Mouse (Mus musculus): Measurements from ENCODE around the gene Mrps27. TPM values are rescaled to one million over a fixed set of nuclear protein-coding genes. Genes with fewer than 3 reads are reported as not detected.

The Mrps27 gene
- polyA plus RNA-seq (2015; fragmentation: Nextera tagmentation; extraction: Ambion mirVana), result 68.8 and 71.8 TPM in 2 replicates

DNA sequence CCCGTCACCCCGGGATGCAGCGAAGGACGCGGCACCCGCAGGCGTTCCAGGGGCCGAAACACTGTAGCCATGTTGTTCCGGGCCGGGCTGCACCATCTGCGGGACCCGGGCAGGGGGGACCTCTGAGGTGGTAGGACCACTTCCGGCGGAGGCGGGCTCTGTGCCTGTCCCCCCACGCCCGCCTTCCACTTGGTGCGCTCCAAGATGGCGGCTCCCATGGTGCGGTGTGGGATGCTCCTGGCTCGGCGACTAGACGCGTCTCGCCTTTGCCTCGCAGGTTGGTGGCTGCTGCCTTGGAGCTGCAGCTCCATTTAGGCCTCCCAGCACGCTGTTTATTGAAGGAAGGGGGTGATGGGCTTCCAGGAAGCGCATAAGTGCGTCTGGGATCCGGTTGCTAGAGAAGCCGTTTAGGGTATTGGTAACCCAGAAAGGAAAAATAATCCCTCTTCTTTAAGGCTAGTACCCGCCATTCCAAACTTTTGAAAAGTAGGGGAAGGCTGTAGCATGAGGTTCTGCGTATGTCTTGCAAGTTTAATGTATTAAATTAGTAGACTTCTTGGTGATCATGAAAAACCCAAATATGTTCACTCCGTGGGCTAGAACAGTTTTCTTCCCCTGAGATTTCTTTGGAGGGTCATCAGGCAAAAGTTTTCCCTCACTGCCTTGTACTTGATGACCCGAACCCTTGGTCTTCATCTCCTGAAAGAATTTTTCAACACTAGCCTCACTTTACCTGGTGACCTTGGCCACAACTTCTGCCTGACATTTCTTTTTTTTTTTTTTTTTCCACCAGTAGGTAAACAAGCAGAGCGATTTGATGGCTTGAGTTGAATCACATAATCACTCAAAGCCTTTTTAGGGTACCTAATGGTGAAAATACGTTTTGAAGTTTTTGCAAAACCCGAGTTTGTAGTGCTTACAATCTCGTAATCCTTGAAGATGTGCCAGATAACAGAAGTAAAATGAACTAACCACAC is at the start of gene Mrps27, which contains the start of gene Ptcd2:
Gene Mrps27, plus strand, starts transcription at position 188 of the 977 bp plus-strand sequence.
Gene Ptcd2, minus strand, starts transcription at position 107 of the 977 bp plus-strand sequence.
- Histone ChIP-seq H3K4me2 (peak within 1 kb of the TSS; percentile 70), H3K9me3 (replicated peaks) (no peaks in the 10 kb centered on the region), H3K27ac (peak within 1 kb of the TSS; percentile 93), H3K27me3 (no peaks in the 10 kb centered on the region), H3K4me3 (replicated peaks) (peak within 1 kb of the TSS; percentile 96), H3K36me3 (peaks cover 51% of the 10 kb centered on the region), H3K4me1 (peaks cover 15% of the 10 kb centered on the region), H3K9ac (peak within 1 kb of the TSS; percentile 93)
- peak; percentile 98 for ATAC-seq (replicated peaks; ENCODE audit: low FRiP score)
- WGBS, result 3% methylated on average over 39 of the region's 39 CpGs

DNA sequence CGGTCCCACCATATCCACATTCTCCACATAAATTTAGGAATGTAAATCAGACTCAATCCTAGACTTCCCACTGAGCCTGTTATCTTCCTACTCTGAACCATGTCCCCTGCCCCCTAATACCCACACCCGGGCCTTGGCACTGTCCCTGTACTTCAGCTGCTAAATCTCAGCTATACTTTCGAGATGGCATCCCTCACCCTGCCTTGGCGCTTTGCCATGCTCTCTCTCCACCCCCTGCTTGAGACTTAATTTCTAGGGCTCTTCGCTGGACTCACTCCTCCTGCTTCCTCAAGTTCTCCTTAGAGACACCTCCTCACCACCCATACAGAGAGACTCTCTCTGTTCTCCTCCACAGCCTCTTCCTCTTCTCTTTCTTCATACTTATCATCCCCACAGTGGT is 44.7 kb upstream of the Mrps27 start:
- no peaks in the 10 kb centered on the region; the same call in 1 of the 2 replicates for H3K27me3 ChIP-seq
- no peaks in the 10 kb centered on the region for H3K9me3 ChIP-seq (replicated peaks)
- peaks cover 14% of the 10 kb centered on the region for H3K4me1 ChIP-seq
- no peak overlapping the region for H3K27ac ChIP-seq
- H3K36me3 ChIP-seq, result no peaks in the 10 kb centered on the region
- no peak overlapping the region for H3K4me2 ChIP-seq
- no peak for ATAC-seq (replicated peaks; ENCODE audit: low FRiP score)
- 77% methylated on average over 5 of the region's 5 CpGs for WGBS
- H3K4me3 ChIP-seq (replicated peaks), result no peak overlapping the region
- H3K9ac ChIP-seq, result no peak overlapping the region

DNA sequence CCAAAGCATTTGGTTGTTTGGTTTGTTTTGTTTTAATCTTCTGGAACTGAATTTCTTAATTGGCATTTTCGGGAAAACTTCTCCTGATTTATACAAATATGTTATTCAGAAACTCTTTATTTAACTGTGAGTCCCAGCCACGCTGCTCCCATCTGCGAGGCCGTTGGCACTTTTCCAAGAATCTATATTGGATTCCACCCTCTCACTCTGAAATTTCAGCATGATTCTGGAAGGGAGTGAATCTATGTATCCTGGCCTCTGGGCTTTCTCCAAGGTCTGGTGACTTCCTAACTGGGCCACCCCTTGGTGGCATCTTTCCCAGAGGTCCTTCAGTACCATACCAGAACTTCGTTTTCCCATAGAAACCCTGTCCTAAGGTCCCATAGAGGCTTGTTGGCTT is 40.7 kb upstream of the Mrps27 start:
- H3K4me1 ChIP-seq, result peaks cover 20% of the 10 kb centered on the region
- no peak overlapping the region for H3K27ac ChIP-seq
- H3K9me3 ChIP-seq (replicated peaks), result no peaks in the 10 kb centered on the region
- 53% methylated on average over 5 of the region's 5 CpGs for WGBS
- H3K9ac ChIP-seq, result no peak overlapping the region
- no peak overlapping the region for H3K4me2 ChIP-seq
- H3K36me3 ChIP-seq, result no peaks in the 10 kb centered on the region
- no peak for ATAC-seq (replicated peaks; ENCODE audit: low FRiP score)
- H3K27me3 ChIP-seq, result no peaks in the 10 kb centered on the region; the same call in 1 of the 2 replicates
- H3K4me3 ChIP-seq (replicated peaks), result no peak overlapping the region

DNA sequence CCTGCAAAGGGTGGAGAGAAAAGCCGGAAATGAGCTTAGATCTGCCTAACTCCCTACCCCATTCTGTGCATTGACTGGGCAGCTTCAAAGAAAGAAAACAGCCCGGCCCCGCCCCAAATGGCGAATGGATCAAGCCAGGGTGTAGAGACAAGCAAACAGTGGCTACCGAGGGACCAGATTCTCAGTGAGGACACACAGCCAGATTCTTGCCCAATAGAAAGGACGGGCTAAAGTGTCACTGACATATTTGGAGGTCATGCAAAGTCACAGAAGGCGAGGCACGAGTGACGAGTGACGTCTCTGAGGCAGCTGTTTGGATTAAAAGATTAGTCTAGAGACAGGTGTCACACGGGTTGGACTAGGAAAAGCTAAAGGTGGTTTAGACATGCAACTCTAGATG is 40.2 kb upstream of the Mrps27 start:
- Histone ChIP-seq H3K4me1 (peaks cover 16% of the 10 kb centered on the region), H3K36me3 (no peaks in the 10 kb centered on the region), H3K9me3 (replicated peaks) (no peaks in the 10 kb centered on the region), H3K27me3 (no peaks in the 10 kb centered on the region; the same call in 1 of the 2 replicates), H3K9ac (no peak overlapping the region), H3K4me2 (no peak overlapping the region), H3K27ac (no peak overlapping the region), H3K4me3 (replicated peaks) (no peak overlapping the region)
- ATAC-seq (replicated peaks; ENCODE audit: low FRiP score), result no peak
- WGBS, result 75% methylated on average over 11 of the region's 11 CpGs

- Histone ChIP-seq H3K9me3 (replicated peaks) (no peaks in the 10 kb centered on the region), H3K27ac (no peak overlapping the region), H3K4me2 (no peak overlapping the region), H3K27me3 (no peaks in the 10 kb centered on the region; the same call in 1 of the 2 replicates), H3K9ac (no peak overlapping the region), H3K4me1 (peaks cover 14% of the 10 kb centered on the region), H3K36me3 (no peaks in the 10 kb centered on the region), H3K4me3 (replicated peaks) (no peak overlapping the region)
- no peak for ATAC-seq (replicated peaks; ENCODE audit: low FRiP score)
- 71% methylated on average over 1 of the region's 1 CpGs for WGBS
Measured at GRCm38 (mm10) chr13:99305186-99305585, 39.4 kb upstream of the Mrps27 start.

- H3K4me3 ChIP-seq (replicated peaks), result no peak overlapping the region
- no peaks in the 10 kb centered on the region for H3K36me3 ChIP-seq
- H3K27ac ChIP-seq, result no peak overlapping the region
- no peak overlapping the region for H3K9ac ChIP-seq
- no peaks in the 10 kb centered on the region; the same call in 1 of the 2 replicates for H3K27me3 ChIP-seq
- no peak overlapping the region for H3K4me2 ChIP-seq
- H3K4me1 ChIP-seq, result peaks cover 14% of the 10 kb centered on the region
- WGBS, result 87% methylated on average over 8 of the region's 8 CpGs
- no peaks in the 10 kb centered on the region for H3K9me3 ChIP-seq (replicated peaks)
- ATAC-seq (replicated peaks; ENCODE audit: low FRiP score), result no peak
Measured at GRCm38 (mm10) chr13:99306164-99306563, 38.4 kb upstream of the Mrps27 start.

- ATAC-seq (replicated peaks; ENCODE audit: low FRiP score), result no peak
- Histone ChIP-seq H3K9me3 (replicated peaks) (no peaks in the 10 kb centered on the region), H3K27ac (no peak overlapping the region; the same call in 1 of the 2 replicates), H3K9ac (no peak overlapping the region), H3K4me3 (replicated peaks) (no peak overlapping the region), H3K36me3 (no peaks in the 10 kb centered on the region), H3K4me2 (no peak overlapping the region), H3K4me1 (peaks cover 14% of the 10 kb centered on the region), H3K27me3 (no peaks in the 10 kb centered on the region)
- 53% methylated on average over 5 of the region's 5 CpGs for WGBS
Measured at GRCm38 (mm10) chr13:99307930-99308359, 36.6 kb upstream of the Mrps27 start.

GRCm38 (mm10) chr13:99308393-99308792 is 36.2 kb upstream of the Mrps27 start:
- H3K27me3 ChIP-seq, result no peaks in the 10 kb centered on the region
- no peak overlapping the region for H3K4me3 ChIP-seq (replicated peaks)
- ATAC-seq (replicated peaks; ENCODE audit: low FRiP score), result no peak
- H3K36me3 ChIP-seq, result no peaks in the 10 kb centered on the region
- 79% methylated on average over 8 of the region's 8 CpGs for WGBS
- H3K9me3 ChIP-seq (replicated peaks), result no peaks in the 10 kb centered on the region
- no peak overlapping the region for H3K9ac ChIP-seq
- no peak overlapping the region; the same call in 1 of the 2 replicates for H3K27ac ChIP-seq
- H3K4me2 ChIP-seq, result no peak overlapping the region
- H3K4me1 ChIP-seq, result peaks cover 14% of the 10 kb centered on the region

DNA sequence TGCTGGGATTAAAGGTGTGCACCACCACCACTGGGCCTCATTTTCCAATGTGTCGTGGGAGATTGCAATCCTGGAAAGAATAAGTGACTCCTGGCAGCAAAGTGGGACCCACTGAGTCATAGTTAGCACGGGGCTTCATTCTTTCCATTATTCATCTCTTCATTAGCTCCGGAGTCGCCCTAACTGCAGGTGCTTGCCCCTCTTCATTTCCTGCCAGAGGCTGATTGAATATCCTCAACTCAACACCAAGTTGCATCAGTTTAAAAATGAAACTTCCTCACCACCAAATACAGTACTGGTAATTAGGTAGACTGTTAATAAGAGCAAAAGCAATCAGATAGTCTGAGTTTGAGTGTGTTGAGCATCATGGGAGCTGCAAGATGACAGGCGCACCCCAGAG is 30.5 kb upstream of the Mrps27 start:
- Histone ChIP-seq H3K27me3 (no peaks in the 10 kb centered on the region), H3K4me2 (no peak overlapping the region), H3K9ac (no peak overlapping the region), H3K9me3 (replicated peaks) (no peaks in the 10 kb centered on the region), H3K36me3 (peaks cover 7% of the 10 kb centered on the region), H3K27ac (no peak overlapping the region), H3K4me3 (replicated peaks) (no peak overlapping the region), H3K4me1 (0 out of 2 replicates have a peak, but pooled peaks cover 3% of the 10 kb centered on the region)
- WGBS, result 85% methylated on average over 5 of the region's 5 CpGs
- no peak for ATAC-seq (replicated peaks; ENCODE audit: low FRiP score)

GRCm38 (mm10) chr13:99314657-99315181 is 29.9 kb upstream of the Mrps27 start:
- H3K36me3 ChIP-seq, result peaks cover 13% of the 10 kb centered on the region
- H3K4me3 ChIP-seq (replicated peaks), result no peak overlapping the region
- WGBS, result 51% methylated on average over 15 of the region's 15 CpGs
- H3K27ac ChIP-seq, result no peak overlapping the region
- ATAC-seq (replicated peaks; ENCODE audit: low FRiP score), result no peak
- H3K4me1 ChIP-seq, result 0 out of 2 replicates have a peak, but pooled peaks cover 3% of the 10 kb centered on the region
- H3K9me3 ChIP-seq (replicated peaks), result no peaks in the 10 kb centered on the region
- no peak overlapping the region for H3K4me2 ChIP-seq
- H3K9ac ChIP-seq, result no peak overlapping the region
- no peaks in the 10 kb centered on the region for H3K27me3 ChIP-seq

DNA sequence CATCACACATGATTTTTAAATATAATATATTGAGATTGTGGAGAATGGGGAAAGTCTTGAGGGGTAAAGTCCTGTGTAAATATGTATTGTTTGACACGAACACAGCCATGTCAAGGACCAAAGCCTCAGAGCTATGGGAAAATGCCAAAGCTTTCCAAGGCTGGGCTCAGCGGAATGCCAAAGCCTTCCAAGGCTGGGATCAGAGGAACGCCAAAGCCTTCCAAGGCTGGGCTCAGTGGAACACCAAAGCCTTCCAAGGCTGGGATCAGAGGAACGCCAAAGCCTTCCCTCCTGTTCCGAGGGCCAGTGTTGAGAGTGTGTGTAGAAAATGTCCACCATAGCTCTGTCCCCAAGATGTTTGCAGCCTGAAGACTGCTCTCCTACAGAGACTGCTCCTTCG is 28.2 kb upstream of the Mrps27 start:
- Histone ChIP-seq H3K4me3 (replicated peaks) (no peak overlapping the region), H3K4me2 (no peak overlapping the region), H3K36me3 (peaks cover 29% of the 10 kb centered on the region), H3K27me3 (no peaks in the 10 kb centered on the region), H3K9ac (no peak overlapping the region), H3K27ac (no peak overlapping the region), H3K9me3 (replicated peaks) (no peaks in the 10 kb centered on the region), H3K4me1 (0 out of 2 replicates have a peak, but pooled peaks cover 3% of the 10 kb centered on the region)
- no peak for ATAC-seq (replicated peaks; ENCODE audit: low FRiP score)
- WGBS, result 90% methylated on average over 6 of the region's 6 CpGs

- Histone ChIP-seq H3K4me3 (replicated peaks) (no peak overlapping the region), H3K9ac (no peak overlapping the region), H3K27ac (no peak overlapping the region), H3K27me3 (no peaks in the 10 kb centered on the region), H3K4me2 (no peak overlapping the region), H3K4me1 (0 out of 2 replicates have a peak, but pooled peaks cover 3% of the 10 kb centered on the region), H3K36me3 (peaks cover 32% of the 10 kb centered on the region), H3K9me3 (replicated peaks) (no peaks in the 10 kb centered on the region)
- WGBS, result 61% methylated on average over 4 of the region's 4 CpGs
- ATAC-seq (replicated peaks; ENCODE audit: low FRiP score), result no peak
Measured at GRCm38 (mm10) chr13:99317058-99317457, 27.5 kb upstream of the Mrps27 start.
